Mouse (Mus musculus): Measurements from ENCODE around the gene Cd99l2. TPM values are rescaled to one million over a fixed set of nuclear protein-coding genes. Genes with fewer than 3 reads are reported as not detected.

The Cd99l2 gene
- polyA plus RNA-seq, 1 experiment, result 4.7 TPM

DNA sequence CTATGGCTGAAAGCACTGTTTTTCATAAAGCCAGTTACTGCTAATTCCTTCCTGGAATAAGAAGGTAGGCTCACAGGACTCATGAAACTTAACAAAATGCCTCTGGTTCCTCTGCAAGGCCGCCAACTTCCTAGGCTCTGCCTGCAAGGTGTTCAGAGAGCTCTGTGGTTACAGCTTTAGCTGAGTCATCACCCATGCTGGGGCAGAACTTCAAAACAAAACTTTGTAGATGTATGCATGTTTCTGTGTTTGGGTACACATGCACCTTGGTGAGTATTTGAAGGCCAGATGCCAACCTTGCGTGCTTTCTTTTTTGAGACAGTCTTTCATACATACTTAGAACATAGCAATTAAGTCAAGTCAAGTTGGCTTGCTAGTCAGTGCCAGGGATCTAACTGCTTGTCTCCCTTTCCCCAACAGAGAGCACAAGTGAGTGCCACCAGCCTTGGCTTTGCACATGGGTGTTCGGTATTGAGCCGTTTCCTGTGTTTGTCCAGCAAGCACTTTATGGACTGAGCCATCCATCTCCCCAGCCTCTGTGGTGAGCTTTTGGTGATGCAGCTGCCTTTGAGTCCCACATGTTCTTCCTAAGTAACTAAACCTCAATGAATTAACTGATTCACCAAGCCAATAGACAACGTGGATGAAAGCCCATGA lies 23.9 kb downstream of the Cd99l2 start:
- no peak overlapping the region for H3K27ac ChIP-seq (ENCODE audit: control insufficient read depth, insufficient read depth, low read depth, low read length)
- no peaks in the 10 kb centered on the region for H3K4me1 ChIP-seq (ENCODE audit: control insufficient read depth, insufficient read depth, low read length)
- no peak overlapping the region for H3K4me3 ChIP-seq (ENCODE audit: control insufficient read depth, low read depth, low read length)
- no peaks in the 10 kb centered on the region for H3K36me3 ChIP-seq (ENCODE audit: control insufficient read depth, insufficient read depth, low read length)
- H3K27me3 ChIP-seq (ENCODE audit: control insufficient read depth, insufficient read depth, low read length), result no peaks in the 10 kb centered on the region
- TF ChIP-seq POLR2A (IDR thresholded peaks at IDR 0.05; ENCODE audit: control insufficient read depth, low read depth, low read length) (no peak), CTCF (IDR thresholded peaks at IDR 0.05; ENCODE audit: control insufficient read depth, insufficient read depth, insufficient replicate concordance, low read depth, low read length) (no peak)

DNA sequence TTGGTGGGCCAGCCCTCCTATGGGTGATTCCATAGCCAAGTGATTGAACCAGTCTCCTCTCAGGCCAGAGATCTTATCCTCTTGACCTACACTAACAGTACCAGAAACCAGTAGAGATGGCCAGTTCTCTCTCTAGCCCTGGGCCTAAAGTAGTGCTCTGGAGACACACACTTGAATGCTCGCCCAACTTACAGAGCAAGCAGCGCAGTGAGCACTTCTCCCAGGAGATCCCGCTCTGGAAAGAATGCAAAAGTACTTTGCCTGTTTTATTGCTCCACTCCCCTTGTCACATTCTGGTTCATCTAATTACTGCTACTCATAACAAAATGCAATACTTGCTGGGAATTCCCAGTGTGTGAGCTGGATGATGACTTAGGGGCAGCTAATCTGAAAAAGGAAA lies 25.2 kb downstream of the Cd99l2 start:
- TF ChIP-seq POLR2A (IDR thresholded peaks at IDR 0.05; ENCODE audit: control insufficient read depth, low read depth, low read length), result no peak
- no peak for TF ChIP-seq CTCF (IDR thresholded peaks at IDR 0.05; ENCODE audit: control insufficient read depth, insufficient read depth, insufficient replicate concordance, low read depth, low read length)
- H3K4me3 ChIP-seq (ENCODE audit: control insufficient read depth, low read depth, low read length), result no peak overlapping the region
- no peaks in the 10 kb centered on the region for H3K27me3 ChIP-seq (ENCODE audit: control insufficient read depth, insufficient read depth, low read length)
- H3K36me3 ChIP-seq (ENCODE audit: control insufficient read depth, insufficient read depth, low read length), result no peaks in the 10 kb centered on the region
- H3K4me1 ChIP-seq (ENCODE audit: control insufficient read depth, insufficient read depth, low read length), result no peaks in the 10 kb centered on the region
- H3K27ac ChIP-seq (ENCODE audit: control insufficient read depth, insufficient read depth, low read depth, low read length), result no peak overlapping the region

DNA sequence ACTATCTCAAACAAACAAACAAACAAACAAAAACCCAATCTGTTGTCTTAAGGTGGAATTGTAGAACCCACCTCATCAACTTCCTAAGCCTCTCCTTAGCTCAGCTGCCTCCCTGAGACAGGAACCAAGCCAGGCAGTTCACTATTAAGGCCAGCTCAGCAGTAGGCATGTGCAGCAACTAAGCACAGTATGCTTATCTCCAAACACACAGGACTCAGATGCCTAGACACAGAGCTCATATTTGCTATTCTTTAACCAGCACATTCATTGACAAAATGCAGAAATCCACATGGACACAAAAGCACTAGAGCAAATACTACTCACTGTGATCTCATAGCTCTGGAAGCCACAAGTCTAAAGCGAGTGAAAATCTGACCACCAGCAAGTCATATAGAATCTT lies 27.2 kb downstream of the Cd99l2 start:
- Histone ChIP-seq H3K36me3 (ENCODE audit: control insufficient read depth, insufficient read depth, low read length) (no peaks in the 10 kb centered on the region), H3K27me3 (ENCODE audit: control insufficient read depth, insufficient read depth, low read length) (no peaks in the 10 kb centered on the region), H3K4me1 (ENCODE audit: control insufficient read depth, insufficient read depth, low read length) (no peaks in the 10 kb centered on the region), H3K4me3 (ENCODE audit: control insufficient read depth, low read depth, low read length) (no peak overlapping the region), H3K27ac (ENCODE audit: control insufficient read depth, insufficient read depth, low read depth, low read length) (no peak overlapping the region)
- TF ChIP-seq CTCF (IDR thresholded peaks at IDR 0.05; ENCODE audit: control insufficient read depth, insufficient read depth, insufficient replicate concordance, low read depth, low read length) (no peak), POLR2A (IDR thresholded peaks at IDR 0.05; ENCODE audit: control insufficient read depth, low read depth, low read length) (no peak)

DNA sequence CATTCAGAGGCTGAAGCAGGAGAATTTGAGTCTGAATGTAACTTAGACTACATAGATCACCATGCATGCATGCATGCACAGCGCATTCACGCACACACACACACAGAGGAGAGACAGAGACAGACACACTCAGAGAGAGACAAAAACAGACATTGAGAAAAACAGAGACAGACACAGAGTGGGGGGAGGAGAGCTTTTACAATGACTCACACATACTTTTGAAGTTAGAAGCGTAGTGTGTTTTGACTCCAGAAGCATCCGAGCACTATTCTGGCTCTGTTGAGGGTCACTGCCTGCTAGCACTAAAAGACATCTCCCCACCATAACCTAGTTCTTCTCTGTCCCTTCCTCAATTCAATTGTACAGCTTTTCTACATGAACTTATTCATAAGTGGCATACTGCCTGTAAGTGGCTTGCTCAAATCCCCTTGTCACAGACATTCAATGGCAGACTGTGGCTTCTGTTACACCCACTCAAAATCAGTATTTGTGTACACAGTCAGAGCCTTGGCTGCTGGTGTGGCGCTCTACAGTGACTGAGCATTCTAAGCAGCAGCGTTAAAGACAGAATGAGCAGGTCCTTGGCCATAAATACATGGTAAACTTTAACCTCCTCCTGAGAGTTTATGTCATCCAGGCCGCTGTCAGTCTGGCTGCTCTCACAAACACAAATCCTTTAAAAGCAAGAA lies 28.4 kb downstream of the Cd99l2 start:
- no peak for TF ChIP-seq POLR2A (IDR thresholded peaks at IDR 0.05; ENCODE audit: control insufficient read depth, low read depth, low read length)
- no peak for TF ChIP-seq CTCF (IDR thresholded peaks at IDR 0.05; ENCODE audit: control insufficient read depth, insufficient read depth, insufficient replicate concordance, low read depth, low read length)
- H3K36me3 ChIP-seq (ENCODE audit: control insufficient read depth, insufficient read depth, low read length), result no peaks in the 10 kb centered on the region
- H3K27ac ChIP-seq (ENCODE audit: control insufficient read depth, insufficient read depth, low read depth, low read length), result no peak overlapping the region
- no peak overlapping the region for H3K4me3 ChIP-seq (ENCODE audit: control insufficient read depth, low read depth, low read length)
- no peaks in the 10 kb centered on the region for H3K27me3 ChIP-seq (ENCODE audit: control insufficient read depth, insufficient read depth, low read length)
- H3K4me1 ChIP-seq (ENCODE audit: control insufficient read depth, insufficient read depth, low read length), result no peaks in the 10 kb centered on the region

DNA sequence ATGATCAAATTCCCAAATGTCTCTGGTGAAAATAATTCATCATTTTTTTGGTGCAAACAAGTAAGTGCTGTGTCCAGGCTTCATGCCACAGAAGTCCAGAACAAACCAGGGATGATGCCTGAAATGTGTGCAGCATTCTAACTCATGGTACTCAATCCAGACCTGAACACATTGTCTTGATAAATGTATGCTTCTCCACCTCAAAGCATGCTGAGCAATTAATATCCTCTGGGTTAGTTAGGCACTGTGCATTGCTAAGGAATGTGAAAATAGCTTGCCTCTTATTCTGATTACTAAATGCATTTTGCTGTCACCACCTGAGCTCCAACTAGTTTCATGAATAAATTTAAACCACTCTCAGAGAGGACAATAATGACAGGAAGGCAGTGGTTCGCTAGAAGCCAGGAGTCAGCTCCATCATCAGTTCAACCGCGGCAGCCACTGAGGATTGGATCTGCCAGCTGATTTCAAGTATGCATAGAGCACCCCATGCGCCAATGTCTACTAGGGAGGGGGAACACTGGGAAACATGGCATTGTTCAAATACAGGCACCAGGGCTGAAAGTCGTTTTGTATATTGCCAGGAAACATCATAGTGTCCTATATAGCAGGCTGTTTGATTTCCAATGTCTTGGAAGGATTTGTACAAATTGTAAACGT lies 36.4 kb downstream of the Cd99l2 start:
- no peaks in the 10 kb centered on the region for H3K27me3 ChIP-seq (ENCODE audit: control insufficient read depth, insufficient read depth, low read length)
- no peaks in the 10 kb centered on the region for H3K4me1 ChIP-seq (ENCODE audit: control insufficient read depth, insufficient read depth, low read length)
- no peak overlapping the region for H3K27ac ChIP-seq (ENCODE audit: control insufficient read depth, insufficient read depth, low read depth, low read length)
- no peak overlapping the region for H3K4me3 ChIP-seq (ENCODE audit: control insufficient read depth, low read depth, low read length)
- no peaks in the 10 kb centered on the region for H3K36me3 ChIP-seq (ENCODE audit: control insufficient read depth, insufficient read depth, low read length)
- no peak for TF ChIP-seq CTCF (IDR thresholded peaks at IDR 0.05; ENCODE audit: control insufficient read depth, insufficient read depth, insufficient replicate concordance, low read depth, low read length)
- no peak for TF ChIP-seq POLR2A (IDR thresholded peaks at IDR 0.05; ENCODE audit: control insufficient read depth, low read depth, low read length)

DNA sequence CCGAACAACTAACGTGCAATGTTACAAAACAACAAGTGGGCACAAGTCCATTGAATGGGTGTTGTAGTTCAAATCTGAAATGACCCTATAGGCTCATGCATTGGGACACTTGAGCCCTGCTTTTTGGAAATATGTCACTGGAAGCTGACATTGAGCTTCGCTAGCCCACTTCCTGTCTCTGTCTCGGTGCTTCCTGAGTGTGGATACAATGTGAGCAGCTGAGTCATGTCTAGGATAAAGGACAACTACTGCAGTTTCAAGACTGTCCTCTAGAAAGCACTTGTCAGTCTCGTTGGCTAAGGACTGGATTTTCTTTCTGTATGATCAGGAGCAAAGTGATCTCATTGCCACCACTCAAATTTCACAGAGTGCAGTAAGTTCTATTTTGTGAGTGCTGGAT lies 49.7 kb downstream of the Cd99l2 start:
- Histone ChIP-seq H3K4me3 (ENCODE audit: control insufficient read depth, low read depth, low read length) (no peak overlapping the region), H3K4me1 (ENCODE audit: control insufficient read depth, insufficient read depth, low read length) (no peaks in the 10 kb centered on the region), H3K27ac (ENCODE audit: control insufficient read depth, insufficient read depth, low read depth, low read length) (no peak overlapping the region), H3K27me3 (ENCODE audit: control insufficient read depth, insufficient read depth, low read length) (no peaks in the 10 kb centered on the region), H3K36me3 (ENCODE audit: control insufficient read depth, insufficient read depth, low read length) (no peaks in the 10 kb centered on the region)
- no peak for TF ChIP-seq POLR2A (IDR thresholded peaks at IDR 0.05; ENCODE audit: control insufficient read depth, low read depth, low read length)
- no peak for TF ChIP-seq CTCF (IDR thresholded peaks at IDR 0.05; ENCODE audit: control insufficient read depth, insufficient read depth, insufficient replicate concordance, low read depth, low read length)

DNA sequence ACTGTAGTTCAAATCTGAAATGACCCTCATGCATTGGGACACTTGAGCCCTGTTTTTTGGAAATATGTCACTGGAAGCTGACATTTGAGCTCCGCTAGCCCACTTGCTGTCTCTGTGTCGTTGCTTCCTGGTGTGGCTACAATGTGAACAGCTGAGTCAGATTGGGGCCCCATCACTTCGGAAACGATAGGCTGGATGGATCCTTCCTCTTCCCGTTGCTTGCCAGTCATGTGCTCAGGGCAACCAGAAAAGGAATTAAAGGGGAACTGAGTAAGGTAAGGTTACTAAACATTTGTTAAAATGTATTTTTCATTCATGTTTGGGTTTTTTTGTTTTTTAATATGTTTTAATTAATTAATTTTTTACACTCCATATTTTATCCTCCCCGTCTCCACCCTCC lies 53.2 kb downstream of the Cd99l2 start:
- no peak overlapping the region for H3K4me3 ChIP-seq (ENCODE audit: control insufficient read depth, low read depth, low read length)
- no peaks in the 10 kb centered on the region for H3K4me1 ChIP-seq (ENCODE audit: control insufficient read depth, insufficient read depth, low read length)
- H3K27ac ChIP-seq (ENCODE audit: control insufficient read depth, insufficient read depth, low read depth, low read length), result no peak overlapping the region
- H3K36me3 ChIP-seq (ENCODE audit: control insufficient read depth, insufficient read depth, low read length), result no peaks in the 10 kb centered on the region
- TF ChIP-seq POLR2A (IDR thresholded peaks at IDR 0.05; ENCODE audit: control insufficient read depth, low read depth, low read length) (no peak), CTCF (IDR thresholded peaks at IDR 0.05; ENCODE audit: control insufficient read depth, insufficient read depth, insufficient replicate concordance, low read depth, low read length) (no peak)
- no peaks in the 10 kb centered on the region for H3K27me3 ChIP-seq (ENCODE audit: control insufficient read depth, insufficient read depth, low read length)
